Mouse (Mus musculus) thymus, postnatal 25 days (tissue): ENCODE data around the gene Thsd4.

ENCODE experiments used
- DNase-seq: peaks from one replicate; pipeline ENCODE4 v3.0.0; 2022

Thsd4 gene

DNA sequence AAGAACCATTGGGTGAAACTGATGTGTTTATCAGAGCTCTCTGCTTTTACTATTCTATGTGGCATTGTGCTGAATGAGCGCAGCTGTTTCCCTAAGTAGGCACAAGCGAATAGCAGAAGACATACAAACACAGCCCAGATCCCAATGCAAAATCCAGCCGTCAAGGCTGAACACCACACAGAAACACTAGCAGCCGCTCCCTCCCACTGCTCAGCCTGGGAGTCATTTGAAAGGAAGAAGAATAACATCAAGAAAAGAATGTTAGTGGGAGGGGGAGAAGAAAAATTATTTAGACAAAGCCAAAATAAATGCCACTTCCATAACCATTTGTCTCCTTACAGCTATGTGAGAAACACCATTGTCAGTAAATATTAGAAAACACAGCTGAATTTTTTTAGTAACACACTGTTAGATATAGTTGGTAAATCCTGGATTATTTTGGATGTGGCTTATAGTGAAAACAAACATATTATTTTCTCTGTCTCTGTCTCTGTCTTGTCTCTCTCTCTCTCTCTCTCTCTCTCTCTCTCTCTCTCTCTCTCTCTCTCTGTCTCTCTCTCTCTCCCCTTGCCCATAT, 148.6 kb downstream of the Thsd4 start:
- no peak for DNase-seq

DNA sequence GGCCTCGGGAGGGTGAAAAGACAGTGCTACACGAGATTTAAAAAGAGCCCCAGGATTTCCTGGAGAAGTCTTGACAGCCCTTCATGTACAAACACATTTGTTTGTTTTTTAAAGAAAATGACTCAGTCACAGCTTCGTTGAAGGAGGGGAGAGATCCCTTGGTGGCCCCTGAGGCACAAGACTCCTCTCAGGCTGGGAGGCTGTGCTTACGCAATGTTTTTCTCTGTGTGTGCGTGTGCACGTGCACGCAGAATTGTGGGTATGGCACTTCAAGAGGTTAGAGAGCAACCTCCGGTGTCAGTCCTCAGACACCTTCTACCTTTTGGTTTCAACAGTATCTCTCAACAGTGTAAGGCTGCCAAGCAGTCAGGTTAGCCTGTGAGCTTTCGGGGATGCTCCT, 153.3 kb downstream of the Thsd4 start:
- no peak for DNase-seq

DNA sequence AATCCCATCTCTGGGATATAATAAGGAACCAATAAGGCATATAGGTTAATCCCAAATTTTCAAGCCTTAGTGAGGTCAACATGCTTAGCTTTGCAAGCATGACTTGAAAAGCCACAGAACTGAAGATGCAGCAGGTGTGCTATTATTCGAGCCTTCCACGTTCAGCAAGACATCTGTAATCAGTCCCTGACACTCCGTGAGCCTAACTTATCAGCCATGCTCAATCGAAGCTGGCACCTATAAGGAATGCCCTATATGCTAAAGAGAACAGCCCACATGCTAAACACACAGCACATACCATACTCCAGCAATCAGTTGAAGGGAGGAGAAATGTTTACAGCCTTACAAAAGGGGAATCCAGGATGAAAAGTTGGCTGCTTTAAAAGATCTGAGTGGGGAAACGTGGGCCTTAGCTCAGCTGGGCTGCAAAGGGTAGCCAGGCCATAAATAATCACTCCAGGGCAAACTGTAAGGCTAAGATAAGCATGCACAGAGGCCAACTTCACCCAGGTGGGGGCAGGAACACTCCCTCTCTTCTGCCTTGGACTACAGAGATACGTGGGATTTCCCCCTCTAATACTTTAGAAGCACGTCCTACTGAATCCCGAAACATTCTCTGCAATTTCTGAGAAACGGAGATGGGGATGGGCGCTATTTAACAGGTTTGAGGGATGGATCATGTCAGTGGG, 154.1 kb downstream of the Thsd4 start:
- DNase-seq = no peak

DNA sequence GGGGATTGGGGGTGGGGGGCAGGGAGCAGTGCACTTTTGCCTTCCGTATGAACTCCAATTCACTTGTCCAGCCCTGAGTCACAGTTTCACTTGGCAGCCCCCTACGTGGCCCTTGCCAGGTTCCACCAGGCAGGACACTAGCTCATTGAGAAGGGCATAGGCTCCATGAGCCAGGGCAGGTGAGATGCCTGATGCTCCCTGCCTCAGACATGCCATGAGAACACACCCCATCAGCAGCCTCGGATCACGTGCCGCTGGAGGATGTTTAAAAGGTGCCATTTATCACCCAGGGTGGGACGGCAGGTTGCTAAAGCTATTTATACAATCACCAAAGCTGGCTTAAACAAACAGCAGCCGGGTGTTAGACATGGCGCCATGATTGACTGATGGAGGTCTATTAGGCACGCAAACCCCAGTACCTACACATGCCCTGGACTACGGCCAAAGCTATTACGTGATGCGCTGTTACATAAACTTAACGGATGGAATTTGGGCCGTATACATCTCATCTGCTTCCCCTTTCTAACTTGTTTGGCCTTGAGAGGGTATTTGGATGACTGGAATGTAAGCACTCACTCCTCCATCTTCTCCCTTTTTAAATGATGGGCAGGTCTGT, 157.6 kb downstream of the Thsd4 start:
- DNase-seq = no peak

GRCm38 (mm10) chr9:60352351-60352750, 169.5 kb downstream of the Thsd4 start:
- DNase-seq = no peak

GRCm38 (mm10) chr9:60351153-60351552, 170.7 kb downstream of the Thsd4 start:
- no peak for DNase-seq

DNA sequence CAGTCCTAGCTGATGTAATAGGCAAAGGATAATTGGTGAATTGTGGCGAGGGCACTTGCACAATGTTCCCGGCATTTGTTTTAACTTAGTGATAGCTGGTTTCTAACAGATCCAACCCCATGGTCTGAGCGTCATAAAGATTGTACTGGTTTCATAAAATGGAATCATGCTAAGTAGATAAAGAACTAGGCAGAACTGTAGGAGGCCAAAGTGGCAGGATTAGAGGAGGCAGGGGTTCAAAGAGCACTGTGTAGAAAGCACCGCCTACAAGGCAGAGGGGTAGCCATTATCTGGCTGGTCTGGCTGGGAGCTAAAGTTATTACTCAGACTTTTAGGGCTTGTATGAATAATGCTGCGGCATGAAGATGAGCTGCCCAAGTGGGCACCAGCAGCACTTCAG, 185.7 kb downstream of the Thsd4 start:
- DNase-seq = no peak

DNA sequence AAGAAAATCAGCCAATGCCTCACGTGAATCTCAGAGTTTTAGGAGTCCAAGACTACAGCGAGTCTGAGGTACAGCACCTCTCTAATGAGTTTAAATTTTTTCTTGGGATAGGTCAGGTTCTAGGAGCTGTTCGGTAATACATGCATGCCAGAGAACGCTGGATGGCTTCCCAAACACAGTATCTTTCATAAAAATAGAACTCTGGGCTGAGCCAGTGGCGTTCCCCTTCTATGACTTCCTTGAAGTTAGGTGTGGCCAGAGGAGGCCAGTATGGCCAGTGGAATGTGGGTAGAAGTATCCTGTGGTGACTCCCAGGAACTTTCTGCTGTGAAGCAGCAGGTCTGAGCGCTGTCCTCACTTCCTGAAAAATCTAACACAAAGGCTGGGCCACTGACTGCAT, 186.4 kb downstream of the Thsd4 start:
- no peak for DNase-seq

DNA sequence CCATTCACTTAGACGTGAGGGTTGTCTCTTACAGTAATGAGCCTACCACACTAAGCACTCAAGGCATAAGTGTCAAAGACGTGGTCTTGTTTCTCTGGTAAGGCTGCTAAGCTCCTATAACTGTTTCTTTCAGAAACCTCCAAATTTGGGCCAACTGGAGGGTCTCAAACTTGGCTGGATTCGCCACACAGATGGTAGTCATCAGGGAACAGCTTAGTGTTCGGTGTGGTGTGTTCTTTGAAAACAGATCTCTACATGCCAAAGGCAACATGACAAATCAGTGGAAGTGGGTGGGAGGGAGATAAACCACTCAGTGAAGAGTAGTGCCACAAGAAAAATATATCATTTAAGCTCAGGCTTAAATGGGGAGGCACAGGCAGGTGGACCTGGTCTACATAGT, 191.9 kb downstream of the Thsd4 start:
- no peak for DNase-seq

GRCm38 (mm10) chr9:60324716-60325115, 197.1 kb downstream of the Thsd4 start:
- DNase-seq = no peak

DNA sequence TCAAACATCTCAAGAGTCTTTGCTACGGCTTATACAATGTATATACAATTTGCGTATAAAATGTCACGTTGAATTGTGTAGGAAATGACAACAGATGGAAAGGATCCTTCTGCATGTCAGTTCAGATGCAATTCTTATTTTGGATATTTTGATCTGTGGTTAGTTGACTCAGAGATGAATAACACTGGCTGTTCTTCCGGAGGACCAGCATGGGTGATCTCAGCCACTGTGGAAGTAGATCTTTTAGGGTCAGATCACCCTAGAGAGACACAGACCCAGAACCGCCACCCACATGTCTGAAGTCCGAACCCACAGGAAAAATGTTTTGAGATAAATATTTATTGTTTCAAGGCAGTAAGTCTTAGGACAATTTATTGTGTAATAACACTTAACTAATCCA, 198.4 kb downstream of the Thsd4 start:
- no peak for DNase-seq

- no peak for DNase-seq
Measured at GRCm38 (mm10) chr9:60317291-60317690, 204.6 kb downstream of the Thsd4 start.

DNA sequence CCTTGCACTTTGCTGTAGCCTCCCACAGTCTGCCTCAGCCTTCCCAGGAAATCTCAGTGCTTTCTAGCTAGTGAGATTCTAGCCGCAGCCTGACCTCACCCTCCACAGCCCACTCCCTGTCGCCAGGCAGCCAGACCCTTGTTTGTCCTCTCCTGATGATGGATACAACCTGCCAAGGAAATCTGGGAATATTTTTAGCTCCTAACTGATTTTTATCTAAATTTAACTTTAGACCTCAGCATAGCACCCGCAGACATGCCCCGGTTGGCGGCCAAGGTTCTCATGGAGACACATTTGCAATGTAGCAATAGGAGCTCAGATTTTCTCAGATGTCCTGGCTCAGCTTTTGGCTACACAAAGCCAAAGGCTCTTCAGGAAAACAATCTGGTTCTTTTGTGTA, 205.3 kb downstream of the Thsd4 start:
- no peak for DNase-seq

- no peak for DNase-seq
Measured at GRCm38 (mm10) chr9:60315533-60315932, 206.3 kb downstream of the Thsd4 start.

DNA sequence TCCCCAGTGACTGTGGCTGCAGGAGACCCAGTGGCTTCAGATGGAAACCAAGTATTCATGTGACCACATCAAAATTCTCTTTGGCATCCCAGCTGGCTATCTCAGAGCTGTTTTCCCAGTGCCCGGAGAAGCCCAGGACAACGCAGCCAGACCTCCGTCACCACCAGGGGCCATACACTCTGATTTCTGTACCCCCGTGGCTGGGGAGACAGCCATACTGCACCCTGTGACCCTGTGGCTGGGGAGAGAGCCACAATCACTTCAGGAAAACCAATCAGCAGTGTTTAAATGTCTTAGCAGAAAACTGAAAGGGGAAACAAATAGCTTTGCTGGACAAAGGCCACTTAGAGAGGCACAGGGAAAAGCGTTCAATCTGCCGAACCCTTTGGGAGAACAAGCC, 208.2 kb downstream of the Thsd4 start:
- DNase-seq = no peak

- no peak for DNase-seq
Measured at GRCm38 (mm10) chr9:60312670-60313069, 209.2 kb downstream of the Thsd4 start.

- DNase-seq = no peak
Measured at GRCm38 (mm10) chr9:60311594-60312128, 210.2 kb downstream of the Thsd4 start.

DNA sequence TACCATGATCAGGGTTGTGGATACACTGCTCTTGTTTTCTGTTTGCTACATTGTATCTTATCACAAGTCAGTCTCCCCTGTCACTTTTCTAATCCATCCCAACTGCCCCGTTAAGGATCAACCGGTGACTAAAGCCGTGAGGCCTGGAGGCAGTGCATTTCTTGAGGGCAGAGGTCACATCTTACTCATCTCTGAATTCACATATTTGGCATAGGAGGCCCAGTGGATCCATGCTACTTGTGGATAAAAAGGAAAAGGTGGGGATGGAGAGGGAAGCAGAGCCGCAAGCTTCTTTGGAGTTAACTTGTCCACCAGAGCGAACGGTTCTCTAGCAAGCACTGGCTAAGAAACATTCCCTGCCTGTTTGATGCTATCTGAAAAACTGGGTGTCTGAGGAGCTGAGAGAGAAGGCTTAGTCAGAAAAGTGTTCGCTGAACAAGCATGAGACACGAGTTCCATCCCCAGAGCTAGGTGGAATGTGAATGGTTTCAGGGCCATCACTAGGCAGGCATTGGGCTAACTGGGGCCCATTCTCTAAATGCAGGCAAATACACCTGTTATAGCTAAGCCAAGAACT, 211.0 kb downstream of the Thsd4 start:
- no peak for DNase-seq

- no peak for DNase-seq
Measured at GRCm38 (mm10) chr9:60309786-60310711, 211.8 kb downstream of the Thsd4 start.

DNA sequence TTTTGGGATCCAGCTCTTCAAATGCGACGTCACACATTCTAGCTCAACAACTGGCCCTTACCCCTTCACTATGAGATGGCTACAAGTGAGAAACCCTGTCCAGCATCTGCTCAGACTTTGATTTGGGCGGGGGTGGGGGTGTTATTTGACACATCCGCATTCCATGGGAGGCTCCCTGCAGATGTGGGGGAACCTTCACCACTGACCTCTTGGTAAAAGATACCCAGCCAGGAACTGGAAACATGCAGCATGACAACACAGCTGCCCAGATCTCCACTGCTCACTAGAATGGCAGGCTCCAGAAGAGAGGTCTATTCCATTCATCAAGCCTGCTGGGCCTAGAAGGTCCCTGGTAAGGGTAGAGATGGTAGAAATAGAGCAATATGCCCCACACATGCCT, 213.7 kb downstream of the Thsd4 start:
- no peak for DNase-seq

- no peak for DNase-seq
Measured at GRCm38 (mm10) chr9:60307469-60307868, 214.4 kb downstream of the Thsd4 start.

DNA sequence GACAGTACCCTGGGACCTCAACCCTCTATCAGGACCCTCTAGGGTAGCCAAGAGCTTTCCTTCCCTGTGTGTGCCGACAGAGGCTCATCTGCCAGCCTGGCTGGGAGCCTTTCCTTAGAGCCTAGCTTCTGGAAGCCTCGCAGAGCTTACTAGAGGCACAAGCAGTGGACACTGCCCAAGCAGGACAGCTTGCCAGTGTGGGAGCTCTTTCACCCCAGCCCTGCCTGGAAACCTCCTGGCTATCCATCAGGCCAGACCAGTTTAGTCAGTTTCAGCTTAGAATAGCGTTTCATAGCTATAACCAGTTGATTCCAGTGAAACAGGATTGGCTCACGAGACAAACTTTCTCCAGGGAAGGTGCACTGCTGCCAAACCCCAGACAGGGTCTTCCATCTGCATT, 215.6 kb downstream of the Thsd4 start:
- DNase-seq = no peak
